Mouse (Mus musculus) ES-Bruce4 (cell line): ENCODE results near the gene Diras2. TPM values are rescaled to one million over a fixed set of nuclear protein-coding genes. Genes with fewer than 3 reads are reported as not detected.
A peak's percentile ranks its signal among the peaks of the same experiment; 100 is the strongest.

Experiments used
- H3K27ac ChIP-seq: 2 replicates; pipeline ENCODE4 v1.5.1; 2012; ENCODE audit warnings: low read length, inconsistent platforms; ENCODE audit not compliant: insufficient read depth
- H3K27me3 ChIP-seq: 2 replicates; pipeline ENCODE4 v1.6.1; 2012; ENCODE audit warnings: mild to moderate bottlenecking, low read length, inconsistent platforms; ENCODE audit not compliant: control insufficient read depth, poor library complexity, insufficient read depth, severe bottlenecking
- H3K36me3 ChIP-seq: 2 replicates; pipeline ENCODE4 v1.6.1; 2012; ENCODE audit warnings: inconsistent platforms, mild to moderate bottlenecking, low read length, moderate library complexity; ENCODE audit not compliant: control insufficient read depth, poor library complexity, insufficient read depth, severe bottlenecking
- H3K4me1 ChIP-seq: one replicate; pipeline ENCODE4 v1.8.1; 2011; ENCODE audit warnings: low read length; ENCODE audit not compliant: control insufficient read depth, insufficient read depth
- H3K4me3 ChIP-seq: 2 replicates; pipeline ENCODE4 v1.5.1; 2011; ENCODE audit warnings: low read depth, mild to moderate bottlenecking, low read length
- H3K9ac ChIP-seq: 2 replicates; pipeline ENCODE4 v1.6.1; 2012; ENCODE audit warnings: low read depth, mild to moderate bottlenecking, inconsistent platforms; ENCODE audit not compliant: poor library complexity, severe bottlenecking
- H3K9me3 ChIP-seq: replicated peaks from 2 replicates; pipeline ENCODE4 v1.6.1; 2012; ENCODE audit warnings: mild to moderate bottlenecking, low read length, inconsistent platforms; ENCODE audit not compliant: control insufficient read depth, poor library complexity, insufficient read depth, severe bottlenecking
- CTCF ChIP-seq: IDR thresholded peaks from one replicate; pipeline ENCODE4 v1.8.1; 2011; ENCODE audit warnings: low read depth, low read length
- EP300 ChIP-seq: IDR thresholded peaks from 2 replicates; pipeline ENCODE4 v1.6.1; 2011; ENCODE audit warnings: low read depth, low read length; ENCODE audit not compliant: insufficient read depth
- POLR2A ChIP-seq: IDR thresholded peaks from one replicate; pipeline ENCODE4 v1.8.1; 2011; ENCODE audit warnings: low read length; ENCODE audit not compliant: insufficient read depth
- polyA plus RNA-seq: library from polyadenylated mRNA; stranded (reverse); fragments of >200 nt; gene quantifications from 2 replicates; pipeline ENCODE4 v1.2.4, GENCODE M21; 2011; ENCODE audit warnings: low read depth; ENCODE audit not compliant: missing spikeins, insufficient read depth, insufficient read length

The Diras2 gene
- polyA plus RNA-seq, 1 experiment, result 0.21 TPM

GRCm38 (mm10) chr13:52476998-52477601 lies 54.0 kb downstream of the Diras2 start:
- Histone ChIP-seq H3K27me3 (no peaks in the 10 kb centered on the region), H3K36me3 (no peaks in the 10 kb centered on the region), H3K9me3 (no peaks in the 10 kb centered on the region), H3K4me1 (no peaks in the 10 kb centered on the region), H3K27ac (no peak overlapping the region), H3K4me3 (no peak overlapping the region), H3K9ac (no peak overlapping the region)
- no peak for TF ChIP-seq EP300
- TF ChIP-seq POLR2A, result no peak
- no peak for TF ChIP-seq CTCF

GRCm38 (mm10) chr13:52476222-52476621 lies 54.9 kb downstream of the Diras2 start:
- no peak overlapping the region for H3K27ac ChIP-seq
- H3K4me3 ChIP-seq, result no peak overlapping the region
- TF ChIP-seq EP300 (no peak), CTCF (peak; percentile 59), POLR2A (no peak)
- H3K36me3 ChIP-seq, result no peaks in the 10 kb centered on the region
- no peaks in the 10 kb centered on the region for H3K4me1 ChIP-seq
- no peaks in the 10 kb centered on the region for H3K9me3 ChIP-seq
- no peaks in the 10 kb centered on the region for H3K27me3 ChIP-seq
- no peak overlapping the region for H3K9ac ChIP-seq

GRCm38 (mm10) chr13:52475264-52475663 lies 55.8 kb downstream of the Diras2 start:
- Histone ChIP-seq H3K9ac (no peak overlapping the region), H3K4me3 (no peak overlapping the region), H3K36me3 (no peaks in the 10 kb centered on the region), H3K27me3 (no peaks in the 10 kb centered on the region), H3K4me1 (no peaks in the 10 kb centered on the region), H3K9me3 (no peaks in the 10 kb centered on the region), H3K27ac (no peak overlapping the region)
- TF ChIP-seq POLR2A (no peak), EP300 (no peak), CTCF (no peak)

- H3K4me1 ChIP-seq, result no peaks in the 10 kb centered on the region
- no peaks in the 10 kb centered on the region for H3K27me3 ChIP-seq
- H3K4me3 ChIP-seq, result no peak overlapping the region
- no peak overlapping the region for H3K27ac ChIP-seq
- TF ChIP-seq POLR2A (no peak), EP300 (no peak), CTCF (no peak)
- no peaks in the 10 kb centered on the region for H3K36me3 ChIP-seq
- no peak overlapping the region for H3K9ac ChIP-seq
- no peaks in the 10 kb centered on the region for H3K9me3 ChIP-seq
Measured at GRCm38 (mm10) chr13:52474807-52475206, 56.3 kb downstream of the Diras2 start.

- H3K9ac ChIP-seq, result no peak overlapping the region
- no peaks in the 10 kb centered on the region for H3K4me1 ChIP-seq
- H3K27ac ChIP-seq, result no peak overlapping the region
- no peak for TF ChIP-seq EP300
- no peak for TF ChIP-seq POLR2A
- TF ChIP-seq CTCF, result no peak
- H3K36me3 ChIP-seq, result no peaks in the 10 kb centered on the region
- H3K27me3 ChIP-seq, result no peaks in the 10 kb centered on the region
- H3K9me3 ChIP-seq, result no peaks in the 10 kb centered on the region
- no peak overlapping the region for H3K4me3 ChIP-seq
Measured at GRCm38 (mm10) chr13:52469795-52470690, 61.0 kb downstream of the Diras2 start.

- H3K4me1 ChIP-seq, result no peaks in the 10 kb centered on the region
- no peak overlapping the region for H3K4me3 ChIP-seq
- TF ChIP-seq CTCF (no peak), POLR2A (no peak), EP300 (no peak)
- no peaks in the 10 kb centered on the region for H3K36me3 ChIP-seq
- no peak overlapping the region for H3K9ac ChIP-seq
- no peak overlapping the region for H3K27ac ChIP-seq
- H3K9me3 ChIP-seq, result no peaks in the 10 kb centered on the region; the same call in 1 of the 2 replicates
- no peaks in the 10 kb centered on the region for H3K27me3 ChIP-seq
Measured at GRCm38 (mm10) chr13:52465141-52465540, 65.9 kb downstream of the Diras2 start.
